Comparison of ENCODE assay signal across 21 mouse cellular contexts in the genomic region with DNA sequence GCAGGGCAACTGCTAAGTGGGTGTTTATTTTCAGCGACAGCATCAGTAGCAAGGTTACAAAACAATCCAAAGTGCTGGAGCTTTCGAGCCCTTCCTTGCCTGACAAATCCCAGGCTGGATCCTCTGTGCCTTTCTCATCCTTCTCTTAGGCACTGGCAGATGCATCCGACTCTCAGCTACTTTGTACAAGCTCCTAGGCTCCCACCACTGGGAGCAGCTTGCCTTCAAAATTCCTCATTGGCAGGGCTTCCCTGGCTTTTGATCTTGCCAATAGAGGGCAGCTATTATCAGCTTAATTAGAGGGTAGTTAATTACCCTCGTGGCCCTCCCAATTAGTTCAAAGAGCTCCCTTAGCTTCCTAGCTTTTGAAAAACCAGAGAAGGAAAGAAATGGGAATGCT. TPM values are rescaled to one million over a fixed set of nuclear protein-coding genes. Genes with fewer than 3 reads are reported as not detected.
DNase-seq lines count a peak whose midpoint lies in the region; ATAC-seq and TF ChIP-seq lines count a peak whose summit lies in the region.
"Had no signal": no experiment of that assay in that cellular context is flagged by ENCODE, and none has a peak within 500 bp of the region (broad histone marks: within the 10 kb centered on the region; RNA-seq: fewer than 3 reads in every experiment).

No protein-coding gene starts in this region.

- 14% methylated on average over 4 of the region's 4 CpGs for WGBS in forebrain, embryonic 14.5 days
- 27% methylated on average over 4 of the region's 4 CpGs for WGBS in forebrain, embryonic 12.5 days
- WGBS in lung, embryonic 14.5 days: 40% methylated on average over 4 of the region's 4 CpGs
- WGBS in lung, adult 2 months: 46% methylated on average over 4 of the region's 4 CpGs
- 20% methylated on average over 4 of the region's 4 CpGs for WGBS in forebrain, postnatal 0 days

- 0 out of 2 replicates have a peak, but pooled peaks cover 3% of the 10 kb centered on the region for H3K9me3 ChIP-seq in forebrain, embryonic 14.5 days (replicated peaks; ENCODE audit: control insufficient read depth, low read length)
- no peaks in the 10 kb centered on the region for H3K9me3 ChIP-seq in forebrain, embryonic 12.5 days
- H3K9me3 ChIP-seq in lung, embryonic 14.5 days (ENCODE audit: low read depth, low read length): no peaks in the 10 kb centered on the region
- H3K9me3 ChIP-seq in forebrain, postnatal 0 days (ENCODE audit: low read length): no peaks in the 10 kb centered on the region
- H3K9me3 ChIP-seq: hindbrain, embryonic 15.5 days; limb, embryonic 12.5 days; liver, embryonic 12.5 days; lung, embryonic 15.5 days; neural tube, embryonic 15.5 days; stomach, embryonic 15.5 days had no signal

- H3K9ac ChIP-seq in forebrain, embryonic 14.5 days (ENCODE audit: low read length): 0 out of 2 replicates have a peak overlapping the region, but pooled peaks have one; percentile 13
- no peak overlapping the region for H3K9ac ChIP-seq in forebrain, embryonic 12.5 days
- no peak overlapping the region for H3K9ac ChIP-seq in lung, embryonic 14.5 days
- no peak overlapping the region for H3K9ac ChIP-seq in forebrain, postnatal 0 days
- H3K9ac ChIP-seq: hindbrain, embryonic 15.5 days; limb, embryonic 12.5 days; liver, embryonic 12.5 days; lung, embryonic 15.5 days; neural tube, embryonic 15.5 days; stomach, embryonic 15.5 days had no signal

- no peaks in the 10 kb centered on the region for H3K36me3 ChIP-seq in forebrain, embryonic 14.5 days (ENCODE audit: control insufficient read depth, insufficient read depth, low read length)
- H3K36me3 ChIP-seq in forebrain, embryonic 12.5 days (replicated peaks): no peaks in the 10 kb centered on the region
- H3K36me3 ChIP-seq in lung, embryonic 14.5 days (ENCODE audit: insufficient read depth): no peaks in the 10 kb centered on the region
- no peaks in the 10 kb centered on the region for H3K36me3 ChIP-seq in forebrain, postnatal 0 days (ENCODE audit: insufficient read depth)
- H3K36me3 ChIP-seq: hindbrain, embryonic 15.5 days; limb, embryonic 12.5 days; liver, embryonic 12.5 days; lung, embryonic 15.5 days; neural tube, embryonic 15.5 days; stomach, embryonic 15.5 days had no signal

- no peaks in the 10 kb centered on the region for H3K27me3 ChIP-seq in forebrain, embryonic 14.5 days (replicated peaks; ENCODE audit: control insufficient read depth, insufficient read depth, low read length)
- H3K27me3 ChIP-seq in forebrain, embryonic 12.5 days: no peaks in the 10 kb centered on the region
- no peaks in the 10 kb centered on the region for H3K27me3 ChIP-seq in lung, embryonic 14.5 days (ENCODE audit: insufficient read depth, low read length)
- H3K27me3 ChIP-seq in forebrain, postnatal 0 days (ENCODE audit: insufficient read depth, low read length): no peaks in the 10 kb centered on the region
- H3K27me3 ChIP-seq: hindbrain, embryonic 15.5 days; limb, embryonic 12.5 days; liver, embryonic 12.5 days; lung, embryonic 15.5 days; neural tube, embryonic 15.5 days; stomach, embryonic 15.5 days had no signal

- no peak overlapping the region for H3K27ac ChIP-seq in forebrain, embryonic 14.5 days (ENCODE audit: low read depth, low read length)
- no peak overlapping the region for H3K27ac ChIP-seq in forebrain, embryonic 12.5 days
- no peak overlapping the region for H3K27ac ChIP-seq in lung, embryonic 14.5 days (ENCODE audit: low read depth)
- no peak overlapping the region for H3K27ac ChIP-seq in forebrain, postnatal 0 days (ENCODE audit: low read depth, low read length)
- H3K27ac ChIP-seq: hindbrain, embryonic 15.5 days; limb, embryonic 12.5 days; liver, embryonic 12.5 days; lung, embryonic 15.5 days; neural tube, embryonic 15.5 days; stomach, embryonic 15.5 days had no signal

- no peak for TF ChIP-seq CTCF in lung, embryonic 14.5 days (IDR thresholded peaks at IDR 0.05; ENCODE audit: low read depth)
- no peak for TF ChIP-seq CTCF in lung, adult 2 months (IDR thresholded peaks at IDR 0.05; ENCODE audit: insufficient read depth, low read length)
- TF ChIP-seq CTCF in forebrain, postnatal 0 days (IDR thresholded peaks at IDR 0.05; ENCODE audit: low read depth): no peak

- ATAC-seq in forebrain, embryonic 14.5 days: peak; percentile 20; the same call in 1 of the 2 replicates
- no peak for ATAC-seq in forebrain, embryonic 12.5 days (ENCODE audit: low FRiP score)
- ATAC-seq in lung, embryonic 14.5 days (ENCODE audit: insufficient read depth): no peak
- ATAC-seq in forebrain, postnatal 0 days: peak; percentile 25; the same call in 1 of the 2 replicates
- ATAC-seq: intestine, embryonic 16.5 days; liver, embryonic 12.5 days had no signal

- TF ChIP-seq POLR2A in lung, adult 2 months (IDR thresholded peaks at IDR 0.05; ENCODE audit: borderline replicate concordance, extremely low read depth, low read depth, low read length): no peak

- no peak overlapping the region for H3K4me2 ChIP-seq in forebrain, embryonic 14.5 days (ENCODE audit: low read length)
- H3K4me2 ChIP-seq in forebrain, embryonic 12.5 days: no peak overlapping the region
- no peak overlapping the region for H3K4me2 ChIP-seq in lung, embryonic 14.5 days
- H3K4me2 ChIP-seq in forebrain, postnatal 0 days (ENCODE audit: low read depth): no peak overlapping the region
- H3K4me2 ChIP-seq: heart, embryonic 11.5 days; hindbrain, embryonic 15.5 days; limb, embryonic 12.5 days; liver, embryonic 12.5 days; lung, embryonic 15.5 days; neural tube, embryonic 15.5 days; stomach, embryonic 15.5 days had no signal

- peak; percentile 65 for DNase-seq in forebrain, embryonic 14.5 days (ENCODE audit: low spot score)
- DNase-seq in lung, embryonic 14.5 days: peak; percentile 1
- no peak for DNase-seq in lung, adult 2 months
- peak; percentile 41 for DNase-seq in forebrain, postnatal 0 days
- no peak for DNase-seq in urinary bladder, adult 2 months (ENCODE audit: low spot score)
- no peak for DNase-seq in cerebellum, adult 9-11 months
- DNase-seq: cerebellum, adult 9-10 months; gastrocnemius, postnatal 36 days; heart, postnatal 10 days; kidney, postnatal 36 days; lung, postnatal 4 days; thymus, adult 2 months had no signal

- peaks cover 4% of the 10 kb centered on the region; the same call in 1 of the 2 replicates for H3K4me1 ChIP-seq in forebrain, embryonic 14.5 days (ENCODE audit: control insufficient read depth, insufficient read depth, low read length)
- H3K4me1 ChIP-seq in forebrain, embryonic 12.5 days: no peaks in the 10 kb centered on the region
- no peaks in the 10 kb centered on the region for H3K4me1 ChIP-seq in lung, embryonic 14.5 days (ENCODE audit: insufficient read depth)
- H3K4me1 ChIP-seq in lung, adult 2 months (ENCODE audit: control insufficient read depth, insufficient read depth, low read length): no peaks in the 10 kb centered on the region
- no peaks in the 10 kb centered on the region for H3K4me1 ChIP-seq in forebrain, postnatal 0 days (ENCODE audit: insufficient read depth)
- H3K4me1 ChIP-seq: hindbrain, embryonic 15.5 days; limb, embryonic 12.5 days; liver, embryonic 12.5 days; lung, embryonic 15.5 days; stomach, embryonic 15.5 days had no signal

- H3K4me3 ChIP-seq in forebrain, embryonic 14.5 days (ENCODE audit: low read depth, low read length): no peak overlapping the region
- H3K4me3 ChIP-seq in forebrain, embryonic 12.5 days (replicated peaks): no peak overlapping the region
- no peak overlapping the region for H3K4me3 ChIP-seq in lung, embryonic 14.5 days (ENCODE audit: low read depth, low read length)
- no peak overlapping the region for H3K4me3 ChIP-seq in lung, adult 2 months (replicated peaks; ENCODE audit: extremely low read depth, low read depth, low read length)
- H3K4me3 ChIP-seq in forebrain, postnatal 0 days (ENCODE audit: low read depth, low read length): no peak overlapping the region
- H3K4me3 ChIP-seq: hindbrain, embryonic 15.5 days; limb, embryonic 12.5 days; liver, embryonic 12.5 days; lung, embryonic 15.5 days; neural tube, embryonic 15.5 days; stomach, embryonic 15.5 days had no signal

RNA-seq across cellular contexts. Expression of gene Rad23b, which starts 33.1 kb away (rescaled TPM):
- polyA plus RNA-seq in forebrain, embryonic 14.5 days (2014; fragmentation: Nextera tagmentation; extraction: Ambion mirVana): 95.7 and 120 TPM in 2 replicates
- 120 and 126 TPM in 2 replicates for polyA plus RNA-seq in forebrain, embryonic 12.5 days (2016; fragmentation: Nextera tagmentation; extraction: Ambion mirVana)
- polyA plus RNA-seq in lung, embryonic 14.5 days (2014; fragmentation: Nextera tagmentation; extraction: Ambion mirVana): 70.5 and 70.7 TPM in 2 replicates
- polyA plus RNA-seq in lung, adult 2 months (2012; rRNA removed): 212 and 283 TPM in 2 replicates
- total RNA-seq in forebrain, postnatal 0 days (2014; rRNA removed): 202 and 222 TPM in 2 replicates
- polyA plus RNA-seq in forebrain, postnatal 0 days (2015; fragmentation: Nextera tagmentation; extraction: Ambion mirVana): 94.0 and 95.9 TPM in 2 replicates
- 107 and 114 TPM in 2 replicates for polyA plus RNA-seq in urinary bladder, adult 2 months (2012; rRNA removed)

Comparison
In these comparisons a context has a peak if more than half of its experiments do, and no peak if none do; other contexts are left out.
1. ATAC-seq: peak in forebrain, embryonic 14.5 days (single experiment) and forebrain, postnatal 0 days (single experiment); none in forebrain, embryonic 12.5 days (single experiment) and lung, embryonic 14.5 days (single experiment).
2. DNase-seq: peak in forebrain, embryonic 14.5 days (single experiment), lung, embryonic 14.5 days (single experiment) and forebrain, postnatal 0 days (single experiment); none in lung, adult 2 months (single experiment), urinary bladder, adult 2 months (single experiment) and cerebellum, adult 9-11 months (single experiment).